Mouse (Mus musculus): Measurements from ENCODE around the gene Gpsm3. TPM values are rescaled to one million over a fixed set of nuclear protein-coding genes. Genes with fewer than 3 reads are reported as not detected.

The Gpsm3 gene
- total RNA-seq, 2 experiments from 2014 or later, result 11.2 to 33.0 TPM

DNA sequence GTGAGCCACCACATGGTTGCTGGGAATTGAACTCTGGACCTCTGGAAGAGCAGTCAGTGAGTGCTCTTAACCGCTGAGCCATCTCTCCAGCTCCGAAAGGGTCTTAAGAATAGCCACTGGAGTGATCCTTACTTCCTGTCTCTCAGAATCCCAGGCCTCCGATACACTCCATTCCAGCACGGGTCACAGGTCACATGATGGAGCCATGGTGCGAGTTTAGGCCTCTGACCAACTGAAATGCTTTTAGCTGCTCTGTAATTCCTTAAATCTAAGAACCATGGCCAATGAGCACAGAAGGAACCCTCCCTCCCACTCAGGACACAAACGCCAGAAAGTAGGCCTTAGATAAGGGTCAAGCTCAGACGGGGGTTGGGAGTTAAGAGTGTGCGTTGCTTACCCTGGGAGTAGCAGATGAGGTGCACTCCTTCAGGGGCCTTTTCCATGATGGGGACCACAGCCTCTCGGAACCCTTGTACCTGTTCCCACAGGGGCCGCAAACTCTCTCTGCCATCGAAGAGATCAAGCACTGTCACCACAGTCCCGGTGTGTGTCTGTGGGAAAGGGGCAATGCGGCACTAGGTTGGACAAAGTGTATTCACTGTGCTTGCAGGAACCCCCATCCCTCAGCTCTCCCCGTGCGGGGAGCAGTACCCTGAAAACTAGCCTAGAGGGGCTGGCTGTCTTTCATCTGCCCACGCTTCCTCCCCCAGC is 36.6 kb downstream of the Gpsm3 start:
- ATAC-seq (replicated peaks; ENCODE audit: low FRiP score, low TSS enrichment, poor library complexity, severe bottlenecking), result no peak

DNA sequence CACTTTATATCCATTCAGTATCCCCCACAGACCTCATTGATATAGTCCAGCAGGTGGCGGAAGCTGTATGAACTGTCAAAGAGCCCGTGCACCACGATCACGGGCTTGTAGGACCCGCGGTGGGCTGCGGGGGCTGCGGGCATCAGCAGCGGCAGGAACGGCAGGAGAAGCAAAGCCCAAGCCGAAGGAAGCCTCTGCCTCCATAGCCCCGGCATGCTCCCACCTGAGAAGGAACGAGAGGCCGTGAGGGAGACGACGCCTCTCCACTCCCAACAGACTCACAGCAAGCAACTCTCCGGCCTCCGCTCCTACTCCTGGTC is 37.1 kb downstream of the Gpsm3 start:
- peak; percentile 48; the same call in 1 of the 2 replicates for ATAC-seq (replicated peaks; ENCODE audit: low FRiP score, low TSS enrichment, poor library complexity, severe bottlenecking)

DNA sequence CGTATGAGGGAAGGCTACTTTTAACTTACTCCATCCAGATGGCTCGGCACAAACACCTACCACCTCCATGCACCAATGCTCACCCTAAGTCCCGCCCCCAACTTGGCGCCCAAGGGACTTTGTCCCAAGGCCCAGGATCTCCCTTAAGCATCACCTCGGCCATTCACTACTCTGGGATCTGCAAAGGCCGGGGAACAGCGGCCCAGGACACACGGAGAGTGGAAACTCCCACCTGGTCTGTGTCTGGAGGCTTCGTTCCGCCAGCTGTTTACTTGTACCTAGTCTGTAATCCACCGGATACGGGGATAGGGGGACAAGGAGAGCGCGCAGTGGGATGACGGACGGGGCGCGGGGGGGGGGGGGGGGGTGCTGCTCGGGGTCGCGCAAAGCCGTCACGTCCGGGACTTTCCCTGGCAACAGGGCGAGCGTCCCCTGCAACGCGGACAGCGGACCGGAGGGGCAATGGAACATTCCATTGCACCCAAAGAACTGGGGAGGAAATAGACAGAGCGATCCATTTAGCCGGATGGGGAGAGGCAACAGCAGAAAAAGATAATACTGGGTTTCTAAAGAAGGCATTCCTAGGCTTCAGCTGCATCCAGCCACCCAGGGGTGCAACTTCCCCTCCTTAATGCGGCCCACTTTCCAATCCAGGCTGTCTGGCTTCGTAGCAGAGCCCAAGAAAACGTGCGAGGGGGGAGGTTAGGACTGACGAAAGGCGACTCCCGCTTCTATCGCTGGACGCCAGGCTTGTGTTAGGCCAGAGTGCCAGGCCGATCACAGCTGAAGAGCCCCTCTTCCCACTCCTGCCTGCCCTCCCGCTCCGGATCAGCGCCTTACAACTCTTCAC is 37.7 kb downstream of the Gpsm3 start:
- ATAC-seq (replicated peaks; ENCODE audit: low FRiP score, low TSS enrichment, poor library complexity, severe bottlenecking), result peak; percentile 72

DNA sequence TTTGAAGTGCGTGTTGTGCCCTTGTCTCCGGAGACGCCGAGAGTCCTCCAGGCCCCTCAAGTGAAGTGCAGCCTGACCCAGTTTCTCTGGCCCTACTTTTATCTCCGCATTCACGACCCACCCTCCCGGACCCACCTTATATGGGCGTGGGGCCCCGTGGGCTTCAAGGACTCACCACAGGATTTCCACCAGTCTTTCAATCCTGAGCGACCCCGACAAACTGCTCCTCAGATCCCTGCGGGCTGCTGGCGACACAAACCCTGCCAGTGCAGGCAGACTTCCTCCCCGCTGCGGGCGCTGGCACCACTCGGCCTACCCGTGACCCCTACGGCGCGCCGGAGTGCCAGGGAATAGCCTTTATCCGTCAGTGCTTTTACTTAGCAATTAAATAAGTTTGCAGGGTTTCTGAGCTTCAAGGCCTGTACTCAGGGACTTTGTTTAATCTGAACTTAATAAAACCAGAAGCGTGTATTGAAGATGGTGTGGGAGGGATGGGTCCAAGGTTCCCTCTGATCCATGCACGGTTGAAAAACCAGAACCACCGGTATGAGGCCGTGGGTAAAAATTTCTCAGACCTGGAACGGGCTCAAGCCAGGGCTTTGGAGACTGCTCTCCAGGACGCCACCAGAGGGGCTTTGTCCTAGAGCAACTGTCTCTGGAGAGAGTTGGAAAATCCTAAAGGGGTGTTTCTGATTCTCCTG is 38.5 kb downstream of the Gpsm3 start, which contains the start of gene Ppt2:
Gene Ppt2 (minus strand): TSS at position 568 of the 701 bp plus-strand sequence.
- no peak for ATAC-seq (replicated peaks; ENCODE audit: low FRiP score, low TSS enrichment, poor library complexity, severe bottlenecking)

DNA sequence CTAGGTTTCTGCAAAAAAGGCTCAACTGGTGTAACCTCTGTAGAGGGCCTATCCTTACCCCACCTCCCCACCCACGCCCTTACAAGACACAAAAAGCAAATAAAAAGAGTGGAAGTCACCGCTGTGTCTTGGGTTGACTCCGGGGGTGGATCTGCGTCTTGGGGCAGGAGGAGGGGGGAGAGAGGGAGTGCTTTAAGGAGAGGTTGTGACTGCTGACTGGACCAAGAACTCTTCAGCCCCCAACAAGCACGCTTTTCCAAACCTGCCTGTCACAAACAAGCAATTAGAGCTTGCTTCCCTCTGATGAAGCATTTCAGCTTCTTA is 39.0 kb downstream of the Gpsm3 start:
- ATAC-seq (replicated peaks; ENCODE audit: low FRiP score, low TSS enrichment, poor library complexity, severe bottlenecking), result no peak

DNA sequence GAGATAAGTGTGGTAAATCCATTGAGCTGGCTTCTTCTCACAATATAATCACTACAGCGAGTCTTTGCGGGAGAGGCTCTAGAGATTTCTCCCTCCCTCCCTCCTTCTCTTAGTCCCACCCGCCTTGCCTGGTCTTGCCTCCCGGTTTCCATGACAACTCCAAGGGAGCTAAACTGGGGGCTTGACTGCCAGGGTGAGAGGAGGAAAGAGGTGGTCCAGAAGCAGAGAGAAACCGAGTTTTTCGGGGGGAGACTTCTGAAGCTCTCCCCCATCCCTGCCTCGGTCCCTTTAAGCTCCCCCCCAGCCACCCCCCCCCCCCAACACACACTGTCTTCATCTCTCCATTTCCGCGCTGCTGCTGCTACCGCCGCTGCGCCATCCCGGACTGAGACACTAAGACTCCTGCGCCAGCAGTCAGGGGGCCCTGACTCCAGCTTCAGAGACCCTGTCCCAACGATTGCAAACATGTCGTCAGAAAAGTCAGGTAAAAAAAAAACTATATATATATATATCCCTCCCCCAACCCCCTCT is 39.7 kb downstream of the Gpsm3 start, which contains the start of gene Prrt1:
Gene Prrt1 (plus strand): TSS at position 313 of the 531 bp plus-strand sequence.
- no peak for ATAC-seq (replicated peaks; ENCODE audit: low FRiP score, low TSS enrichment, poor library complexity, severe bottlenecking)

DNA sequence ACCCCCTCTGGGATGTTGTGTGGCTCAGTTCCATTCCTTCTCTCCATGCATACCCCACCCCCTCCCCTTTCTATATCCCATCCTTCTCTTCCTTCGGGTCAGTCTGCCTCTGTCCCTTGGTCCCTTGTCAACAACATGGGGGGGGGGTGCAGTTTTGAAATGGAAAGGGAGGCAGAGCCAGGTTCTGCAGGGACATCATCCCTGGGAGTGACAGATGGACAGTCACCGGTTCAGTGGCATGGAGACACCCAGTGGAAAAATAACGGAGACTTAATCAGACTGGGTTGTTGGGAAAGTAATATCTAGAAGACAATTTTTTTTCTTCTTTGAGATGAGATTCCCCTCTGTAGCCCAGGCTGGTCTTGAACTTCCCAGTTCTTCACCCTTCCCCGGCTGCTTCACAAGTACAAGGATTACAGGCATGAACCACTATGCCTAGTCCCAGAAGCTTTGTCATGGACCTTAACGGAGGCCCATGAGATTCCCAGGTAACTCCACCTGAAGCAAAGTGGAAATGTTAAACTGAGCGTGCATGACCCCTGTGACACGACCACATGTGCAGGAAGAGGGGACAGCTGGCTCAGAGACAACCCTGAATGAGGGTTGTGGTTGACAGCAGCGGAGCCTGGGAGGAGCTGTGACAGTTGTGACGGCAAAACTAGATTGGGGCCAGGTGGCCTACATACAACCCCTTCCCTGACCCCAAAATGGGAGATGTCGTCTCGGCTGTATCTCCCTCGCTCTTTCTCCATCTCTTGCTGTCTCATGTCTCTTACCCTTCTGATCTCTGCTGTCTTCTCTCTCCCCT is 40.4 kb downstream of the Gpsm3 start:
- ATAC-seq (replicated peaks; ENCODE audit: low FRiP score, low TSS enrichment, poor library complexity, severe bottlenecking), result no peak

DNA sequence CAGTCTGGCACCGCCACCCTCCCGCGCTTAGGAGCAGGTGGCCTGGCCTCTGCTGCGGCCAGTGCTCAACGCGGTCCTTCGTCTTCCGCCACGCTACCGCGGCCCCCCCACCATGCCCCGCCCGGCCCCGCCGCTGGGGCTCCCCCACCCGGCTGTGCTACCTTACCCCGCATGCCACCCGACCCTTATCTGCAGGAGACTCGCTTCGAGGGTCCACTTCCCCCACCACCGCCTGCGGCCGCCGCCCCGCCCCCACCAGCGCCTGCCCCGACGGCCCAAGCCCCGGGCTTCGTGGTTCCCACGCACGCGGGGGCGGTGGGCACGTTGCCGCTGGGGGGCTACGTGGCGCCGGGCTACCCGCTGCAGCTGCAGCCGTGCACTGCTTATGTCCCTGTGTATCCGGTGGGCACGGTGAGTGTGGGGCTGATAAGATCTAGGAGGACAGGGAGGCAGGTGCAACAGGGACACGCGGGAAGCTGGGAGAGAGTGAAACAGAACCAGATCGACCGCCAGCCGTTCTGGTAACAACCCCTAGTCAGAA is 41.2 kb downstream of the Gpsm3 start:
- ATAC-seq (replicated peaks; ENCODE audit: low FRiP score, low TSS enrichment, poor library complexity, severe bottlenecking), result no peak

DNA sequence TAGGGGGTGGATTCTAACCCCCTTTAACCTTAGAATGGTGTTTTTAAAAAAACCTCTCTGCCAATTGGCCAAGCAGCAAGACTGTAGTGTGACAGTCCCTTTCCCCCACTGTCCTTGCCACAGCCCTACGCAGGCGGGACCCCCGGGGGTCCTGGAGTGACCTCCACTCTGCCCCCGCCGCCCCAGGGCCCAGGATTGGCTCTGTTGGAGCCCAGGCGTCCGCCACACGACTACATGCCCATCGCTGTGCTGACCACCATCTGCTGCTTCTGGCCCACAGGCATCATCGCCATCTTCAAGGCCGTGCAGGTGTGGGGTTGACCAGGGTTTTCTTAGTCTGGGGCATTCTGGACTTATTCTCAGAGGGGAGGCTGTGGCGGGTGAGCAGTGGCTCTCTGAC is 42.0 kb downstream of the Gpsm3 start:
- ATAC-seq (replicated peaks; ENCODE audit: low FRiP score, low TSS enrichment, poor library complexity, severe bottlenecking), result no peak

DNA sequence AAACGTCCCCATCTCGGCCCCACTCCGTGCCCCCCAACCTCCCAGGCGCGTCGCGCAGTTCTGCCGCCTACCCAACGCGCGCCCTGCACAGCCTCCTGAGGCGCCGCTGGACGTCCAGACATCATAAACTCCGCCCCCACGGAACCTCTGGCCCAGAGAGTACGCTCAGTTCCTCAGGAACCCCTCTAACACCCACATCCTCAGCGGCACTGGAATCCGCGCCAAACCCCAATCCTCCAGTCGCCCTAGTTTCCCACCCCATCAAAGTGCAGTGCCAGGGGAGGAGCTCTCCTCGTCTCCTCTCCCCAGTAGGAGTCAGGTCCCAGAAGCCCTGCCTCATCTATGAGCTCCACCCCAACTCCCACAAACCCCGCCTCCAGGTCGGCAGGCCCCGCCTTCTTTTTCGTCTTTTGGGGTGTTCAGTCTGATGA is 42.7 kb downstream of the Gpsm3 start:
- ATAC-seq (replicated peaks; ENCODE audit: low FRiP score, low TSS enrichment, poor library complexity, severe bottlenecking), result peak; percentile 91

DNA sequence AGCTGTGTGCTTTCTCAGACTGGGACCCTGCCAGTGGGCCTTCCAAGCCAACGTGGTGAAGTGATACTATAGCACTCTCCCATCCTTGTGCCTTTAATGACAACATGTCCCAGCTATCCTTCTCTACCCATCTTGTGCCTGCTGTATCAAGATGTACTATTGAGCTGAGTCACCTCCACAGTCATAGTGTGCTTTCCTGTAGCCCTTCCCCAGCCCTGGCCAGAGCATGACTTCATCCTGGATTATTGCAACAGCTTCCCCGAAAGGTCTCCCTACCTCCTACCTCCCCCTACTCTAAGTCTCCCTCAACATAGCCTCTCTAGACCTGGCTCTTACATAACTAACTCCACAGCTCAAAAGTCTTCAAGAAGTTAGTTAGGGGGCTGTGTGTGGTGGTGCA is 46.1 kb downstream of the Gpsm3 start:
- ATAC-seq (replicated peaks; ENCODE audit: low FRiP score, low TSS enrichment, poor library complexity, severe bottlenecking), result no peak

DNA sequence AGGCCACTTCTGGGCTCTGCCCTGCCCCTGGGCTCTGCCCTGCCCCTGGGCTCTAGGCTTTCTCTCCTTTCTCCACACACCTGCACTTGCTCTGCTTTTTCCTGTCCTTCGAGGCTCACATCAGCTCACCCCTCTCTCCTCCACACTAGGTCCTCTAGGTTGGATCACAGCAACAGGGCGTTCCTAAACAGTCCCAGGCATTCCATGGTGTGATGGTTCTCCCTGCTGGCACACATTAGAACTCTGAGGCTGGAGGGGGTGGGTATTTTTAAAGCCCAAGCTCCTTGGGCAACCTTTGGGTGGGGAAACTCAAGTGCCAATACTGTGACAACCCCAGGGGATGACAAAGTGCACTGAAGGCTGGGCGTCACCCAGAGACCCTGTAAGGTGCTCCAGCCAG is 47.9 kb downstream of the Gpsm3 start:
- no peak for ATAC-seq (replicated peaks; ENCODE audit: low FRiP score, low TSS enrichment, poor library complexity, severe bottlenecking)

DNA sequence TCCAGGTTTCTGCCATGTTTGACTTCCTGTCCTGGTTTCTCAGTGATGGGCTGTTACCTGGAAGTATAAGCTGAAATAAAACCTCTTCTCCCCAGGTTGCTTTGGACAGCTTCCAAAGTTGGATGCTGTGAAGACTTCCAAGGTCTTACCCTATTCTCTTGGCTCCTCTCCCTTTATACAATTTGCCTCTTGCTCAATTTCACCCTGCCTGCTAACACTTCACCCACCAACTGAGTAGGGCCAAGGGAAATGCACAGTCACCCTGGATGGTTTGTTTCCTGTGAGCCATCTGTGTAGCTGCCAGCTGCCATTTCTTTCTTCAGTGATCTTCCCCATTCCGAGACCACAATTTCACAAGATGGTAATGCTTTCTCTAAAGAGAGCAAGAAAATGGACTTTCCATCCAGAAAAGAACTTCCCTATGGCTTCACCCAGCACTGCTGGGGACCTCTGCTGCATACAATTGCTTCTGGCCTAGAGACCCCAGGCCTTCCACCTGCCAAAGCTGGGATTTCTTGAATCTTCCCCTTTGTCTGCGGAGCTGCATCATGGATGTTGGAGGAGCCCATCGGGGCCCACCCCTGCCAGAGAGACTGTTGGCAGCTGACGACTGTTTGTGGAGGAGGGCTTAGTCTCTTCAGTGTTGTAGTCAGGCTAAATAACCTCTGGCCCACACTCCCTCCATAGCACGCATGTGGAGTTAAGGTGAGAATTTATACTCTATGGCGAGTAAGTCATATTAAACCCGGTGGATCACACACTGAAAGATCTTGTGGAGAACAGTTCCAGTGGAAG is 50.1 kb downstream of the Gpsm3 start:
- no peak for ATAC-seq (replicated peaks; ENCODE audit: low FRiP score, low TSS enrichment, poor library complexity, severe bottlenecking)

DNA sequence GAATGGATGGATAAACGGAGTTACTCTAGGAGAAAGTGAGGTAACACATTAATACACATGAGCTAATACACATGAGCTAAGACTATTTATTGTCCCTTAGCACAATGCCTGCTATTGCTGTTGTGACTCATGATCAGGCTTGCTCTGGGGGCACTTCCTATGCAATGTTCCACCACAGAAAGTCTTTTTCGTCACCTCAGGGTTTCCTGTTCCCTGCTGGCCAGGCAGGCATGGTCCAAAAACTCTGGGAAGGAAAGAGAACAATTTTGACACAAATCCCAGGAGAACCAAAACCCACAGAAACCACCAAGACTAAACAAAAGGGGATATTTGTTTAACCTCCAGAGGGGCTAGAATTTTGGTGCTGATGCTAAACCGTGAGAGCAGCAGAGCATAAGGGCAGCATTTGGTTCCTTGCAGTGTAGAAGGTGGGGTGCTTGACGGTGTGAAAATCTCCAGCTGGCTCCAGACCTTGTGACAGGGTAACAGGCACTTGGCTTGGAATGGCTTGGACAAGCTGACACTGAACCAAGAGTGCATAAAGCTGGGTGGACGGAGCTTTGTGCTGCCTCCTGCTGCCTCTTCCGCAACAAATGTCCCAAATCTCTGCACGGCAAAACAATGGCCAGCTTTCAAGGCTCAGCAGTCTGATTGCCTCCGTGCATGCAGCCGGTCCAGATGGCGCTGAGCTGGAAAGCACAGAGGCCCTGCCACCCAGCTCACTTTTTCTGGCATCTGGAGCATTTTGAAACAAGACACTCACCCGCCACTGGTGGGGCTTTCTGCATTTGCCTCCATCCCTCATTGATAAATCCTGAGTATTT is 51.4 kb downstream of the Gpsm3 start:
- ATAC-seq (replicated peaks; ENCODE audit: low FRiP score, low TSS enrichment, poor library complexity, severe bottlenecking), result no peak

Measured in megakaryocyte-erythroid progenitor cell, adult 5-6 weeks (primary cell).